Mouse (Mus musculus) kidney, adult 2 months (tissue): ENCODE results near the gene E330021D16Rik.

Source experiments
- CTCF ChIP-seq: fragments of 200-500 bp; conservative IDR thresholded peaks from 2 replicates; pipeline ENCODE4 v1.5.1; 2011; ENCODE audit warnings: low read depth, mild to moderate bottlenecking, control low read depth, low read length, moderate library complexity, mixed read lengths; ENCODE audit not compliant: insufficient read depth, insufficient read length
- POLR2A ChIP-seq: fragments of 200-500 bp; IDR thresholded peaks from one replicate; pipeline ENCODE4 v1.6.1; 2011; ENCODE audit warnings: low read depth, low read length, control low read depth

GRCm38 (mm10) chr6:136459156-136459555 lies 43.8 kb upstream of the E330021D16Rik start:
- TF ChIP-seq CTCF (no peak), POLR2A (no peak)
